28 mouse cellular contexts compared by ENCODE assay signal in the genomic region with DNA sequence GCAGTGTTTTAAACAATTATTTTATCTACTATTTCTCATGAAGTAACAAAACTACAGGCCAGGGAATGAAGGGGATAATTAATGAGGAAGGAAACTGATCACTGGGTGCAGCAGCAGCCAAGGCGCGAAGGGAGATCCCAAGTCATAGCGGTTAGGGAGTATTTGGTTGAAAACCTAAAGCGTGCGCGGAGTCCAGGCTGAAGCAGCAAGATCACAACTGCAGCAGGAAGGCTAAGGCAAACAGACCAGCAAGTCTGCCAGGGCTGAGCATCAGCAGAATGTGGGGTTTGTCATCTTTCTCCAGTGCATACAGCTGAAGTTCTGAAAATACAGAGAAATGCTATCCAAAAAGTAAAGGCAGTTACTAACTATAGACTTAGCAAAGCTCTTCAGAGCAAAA.
DNase-seq lines count a peak whose midpoint lies in the region; ATAC-seq and TF ChIP-seq lines count a peak whose summit lies in the region.
"Had no signal": no experiment of that assay in that cellular context is flagged by ENCODE, and none has a peak within 500 bp of the region (broad histone marks: within the 10 kb centered on the region; RNA-seq: fewer than 3 reads in every experiment).

No protein-coding gene starts in this region.

- no peak for TF ChIP-seq POLR2A in brain, embryonic 14.5 days (IDR thresholded peaks at IDR 0.05; ENCODE audit: borderline replicate concordance, extremely low read depth, insufficient read depth, insufficient read length, poor library complexity, severe bottlenecking)

- H3K9ac ChIP-seq in lung, embryonic 14.5 days = no peak overlapping the region
- H3K9ac ChIP-seq in intestine, embryonic 16.5 days (ENCODE audit: low read depth, low read length) = no peak overlapping the region
- H3K9ac ChIP-seq in liver, embryonic 11.5 days (ENCODE audit: low read depth, low read length) = no peak overlapping the region
- H3K9ac ChIP-seq: hindbrain, embryonic 14.5 days; liver, embryonic 13.5 days; neural tube, embryonic 13.5 days had no signal

- no peak for DNase-seq in lung, embryonic 14.5 days
- no peak for DNase-seq in lung, postnatal 10 days
- peak; percentile 54 for DNase-seq in brain, adult 2 months (ENCODE audit: low read depth, low spot score)
- DNase-seq in brain, embryonic 14.5 days (ENCODE audit: low read depth) = peak; percentile 35
- DNase-seq in layer of hippocampus, adult 2 months (ENCODE audit: low spot score in 2 of 2) = no peak
- DNase-seq in liver, embryonic 11.5 days (ENCODE audit: low spot score) = no peak
- no peak for DNase-seq in right cerebral cortex, postnatal 4 days
- DNase-seq: adrenal gland, postnatal 25 days; B cell, adult 2 months; cerebellum, adult 8-10 months; cerebellum, postnatal 25 days; gastrocnemius, postnatal 10 days; heart, postnatal 4 days; kidney, adult 9 months; kidney, postnatal 10 days; liver, embryonic 13.5 days; lung, adult 18-20 months; lung, postnatal 14 days; right cerebral cortex, postnatal 14 days; spleen, adult 18-20 months; thymus, postnatal 14 days had no signal

- no peak for ATAC-seq in lung, embryonic 14.5 days (ENCODE audit: insufficient read depth)
- ATAC-seq in intestine, embryonic 16.5 days = no peak
- no peak for ATAC-seq in liver, embryonic 11.5 days (replicated peaks; ENCODE audit: low FRiP score)
- ATAC-seq: forebrain, embryonic 16.5 days had no signal

- no peak overlapping the region for H3K4me2 ChIP-seq in lung, embryonic 14.5 days
- no peak overlapping the region for H3K4me2 ChIP-seq in intestine, embryonic 16.5 days (ENCODE audit: low read depth, low read length)
- no peak overlapping the region for H3K4me2 ChIP-seq in liver, embryonic 11.5 days
- H3K4me2 ChIP-seq: hindbrain, embryonic 14.5 days; liver, embryonic 13.5 days; neural tube, embryonic 13.5 days had no signal

- no peaks in the 10 kb centered on the region for H3K9me3 ChIP-seq in lung, embryonic 14.5 days (ENCODE audit: low read depth, low read length)
- no peaks in the 10 kb centered on the region for H3K9me3 ChIP-seq in intestine, embryonic 16.5 days (ENCODE audit: control insufficient read depth, low read length)
- H3K9me3 ChIP-seq in liver, embryonic 11.5 days (ENCODE audit: control insufficient read depth, low read length) = no peaks in the 10 kb centered on the region
- H3K9me3 ChIP-seq: forebrain, embryonic 10.5 days; heart, embryonic 10.5 days; liver, embryonic 13.5 days; neural tube, embryonic 13.5 days had no signal

- TF ChIP-seq CTCF in lung, embryonic 14.5 days (IDR thresholded peaks at IDR 0.05; ENCODE audit: low read depth) = no peak
- TF ChIP-seq CTCF in brain, embryonic 14.5 days (IDR thresholded peaks at IDR 0.05; ENCODE audit: borderline replicate concordance, extremely low read depth, insufficient read depth, insufficient read length) = no peak
- TF ChIP-seq CTCF in layer of hippocampus, adult 2 months (conservative IDR thresholded peaks at IDR 0.05) = no peak

- WGBS in lung, embryonic 14.5 days = 66% methylated on average over 6 of the region's 6 CpGs
- 60% methylated on average over 6 of the region's 6 CpGs for WGBS in intestine, embryonic 16.5 days
- WGBS in liver, embryonic 11.5 days = 75% methylated on average over 6 of the region's 6 CpGs

- H3K4me1 ChIP-seq in lung, embryonic 14.5 days (ENCODE audit: insufficient read depth) = 0 out of 2 replicates have a peak, but pooled peaks cover 3% of the 10 kb centered on the region
- 0 out of 2 replicates have a peak, but pooled peaks cover 3% of the 10 kb centered on the region for H3K4me1 ChIP-seq in intestine, embryonic 16.5 days (ENCODE audit: control insufficient read depth, insufficient read depth, low read length)
- peaks cover 9% of the 10 kb centered on the region; the same call in 1 of the 2 replicates for H3K4me1 ChIP-seq in liver, embryonic 11.5 days (replicated peaks; ENCODE audit: control insufficient read depth, insufficient read depth, low read length)

- H3K4me3 ChIP-seq in lung, embryonic 14.5 days (ENCODE audit: low read depth, low read length) = no peak overlapping the region
- H3K4me3 ChIP-seq in intestine, embryonic 16.5 days (ENCODE audit: low read length) = no peak overlapping the region
- no peak overlapping the region for H3K4me3 ChIP-seq in layer of hippocampus, adult 2 months
- H3K4me3 ChIP-seq in liver, embryonic 11.5 days (ENCODE audit: low read depth, low read length) = no peak overlapping the region
- H3K4me3 ChIP-seq: forebrain, embryonic 10.5 days; heart, embryonic 10.5 days; left cerebral cortex, adult 2 months; liver, embryonic 13.5 days; neural tube, embryonic 13.5 days had no signal

- 0 out of 2 replicates have a peak overlapping the region, but pooled peaks have one; percentile 33 for H3K27ac ChIP-seq in lung, embryonic 14.5 days (ENCODE audit: low read depth)
- peak overlapping the region; percentile 42; the same call in 1 of the 2 replicates for H3K27ac ChIP-seq in intestine, embryonic 16.5 days (ENCODE audit: low read length)
- H3K27ac ChIP-seq in layer of hippocampus, adult 2 months = no peak overlapping the region
- H3K27ac ChIP-seq in liver, embryonic 11.5 days (ENCODE audit: low read depth, low read length) = no peak overlapping the region
- H3K27ac ChIP-seq: heart, embryonic 10.5 days; hindbrain, embryonic 14.5 days; left cerebral cortex, adult 2 months; liver, embryonic 13.5 days; neural tube, embryonic 13.5 days had no signal

- H3K36me3 ChIP-seq in lung, embryonic 14.5 days (ENCODE audit: insufficient read depth) = no peaks in the 10 kb centered on the region
- no peaks in the 10 kb centered on the region for H3K36me3 ChIP-seq in intestine, embryonic 16.5 days (ENCODE audit: control insufficient read depth, insufficient read depth, low read length)
- H3K36me3 ChIP-seq in liver, embryonic 11.5 days (ENCODE audit: control insufficient read depth, insufficient read depth, low read length) = no peaks in the 10 kb centered on the region
- H3K36me3 ChIP-seq: forebrain, embryonic 10.5 days; heart, embryonic 10.5 days; liver, embryonic 13.5 days; neural tube, embryonic 13.5 days had no signal

- H3K27me3 ChIP-seq in lung, embryonic 14.5 days (ENCODE audit: insufficient read depth, low read length) = no peaks in the 10 kb centered on the region
- no peaks in the 10 kb centered on the region for H3K27me3 ChIP-seq in intestine, embryonic 16.5 days (replicated peaks; ENCODE audit: control insufficient read depth, insufficient read depth, low read length)
- H3K27me3 ChIP-seq in liver, embryonic 11.5 days (replicated peaks; ENCODE audit: control insufficient read depth, insufficient read depth, low read length) = no peaks in the 10 kb centered on the region
- H3K27me3 ChIP-seq: liver, embryonic 13.5 days; neural tube, embryonic 13.5 days had no signal

Comparison
In these comparisons a context has a peak if more than half of its experiments do, and no peak if none do; other contexts are left out.
1. DNase-seq: peak in brain, adult 2 months (single experiment) and brain, embryonic 14.5 days (single experiment); none in lung, embryonic 14.5 days (single experiment), lung, postnatal 10 days (single experiment), layer of hippocampus, adult 2 months (0 of 2), liver, embryonic 11.5 days (single experiment) and right cerebral cortex, postnatal 4 days (single experiment).
2. H3K27ac ChIP-seq: peak in lung, embryonic 14.5 days (single experiment) and intestine, embryonic 16.5 days (single experiment); none in layer of hippocampus, adult 2 months (single experiment) and liver, embryonic 11.5 days (single experiment).